Mouse (Mus musculus): ENCODE results near the gene Lgals1.
"Not testable (repeated sequence)": the region's sequence is repeated elsewhere in the genome, so short reads cannot be mapped to it uniquely, and the experiment has no call there.

Gene Lgals1

GRCm38 (mm10) chr15:78926021-78926919 is at the start of gene Lgals1:
Lgals1 (plus strand) TSS chr15:78926725.
- DNase-seq (ENCODE audit: low read depth) = peak; percentile 83

GRCm38 (mm10) chr15:78876991-78877809 is 49.3 kb upstream of the Lgals1 start, which contains the start of gene Gga1:
Gga1 (plus strand) TSS chr15:78877190.
- peak; percentile 81 for DNase-seq (ENCODE audit: low read depth)

GRCm38 (mm10) chr15:78877810-78878390 is 48.6 kb upstream of the Lgals1 start:
- no peak for DNase-seq (ENCODE audit: low read depth)

- not testable (repeated sequence) for DNase-seq (ENCODE audit: low read depth)
Measured at GRCm38 (mm10) chr15:78878792-78879516, 47.6 kb upstream of the Lgals1 start.

DNA sequence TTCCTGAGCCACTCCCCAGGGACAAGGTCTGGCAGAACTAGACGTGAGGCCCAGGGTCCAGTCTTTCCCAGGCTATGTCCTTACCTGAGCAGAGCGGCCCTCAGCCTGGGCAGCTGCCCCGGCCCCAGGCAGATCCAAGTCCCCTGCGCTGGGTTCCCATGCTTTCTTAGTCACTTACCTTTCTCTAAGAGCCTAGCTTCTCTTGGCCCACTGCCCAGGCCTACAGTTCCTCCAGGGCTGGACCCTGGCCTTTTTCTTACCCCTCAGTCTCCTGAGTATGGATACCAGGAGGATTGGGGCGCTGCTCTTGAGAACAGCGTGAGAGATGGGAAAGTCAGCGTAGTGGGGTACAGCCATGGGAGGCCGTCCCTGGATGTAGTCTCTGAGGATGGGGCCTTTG is 46.1 kb upstream of the Lgals1 start:
- DNase-seq (ENCODE audit: low read depth) = no peak

DNA sequence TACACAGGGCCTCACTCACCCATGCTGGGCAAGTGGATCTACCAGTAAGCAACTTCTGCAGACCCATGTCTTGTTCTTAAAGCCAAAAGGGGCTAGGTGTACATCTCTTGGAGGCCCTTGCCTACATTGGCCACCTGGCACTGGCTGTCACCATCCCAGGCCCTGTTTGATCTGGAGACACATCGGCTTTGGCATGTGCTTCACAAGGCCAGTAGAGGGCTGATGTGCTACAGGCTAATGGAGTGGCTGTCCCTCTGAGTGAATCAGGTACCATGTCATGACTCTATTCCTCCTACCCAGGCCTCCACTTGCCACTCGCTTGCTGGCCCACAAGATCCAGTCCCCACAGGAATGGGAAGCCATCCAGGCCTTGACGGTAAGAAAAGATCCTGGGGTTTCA is 44.7 kb upstream of the Lgals1 start:
- no peak for DNase-seq (ENCODE audit: low read depth)

DNA sequence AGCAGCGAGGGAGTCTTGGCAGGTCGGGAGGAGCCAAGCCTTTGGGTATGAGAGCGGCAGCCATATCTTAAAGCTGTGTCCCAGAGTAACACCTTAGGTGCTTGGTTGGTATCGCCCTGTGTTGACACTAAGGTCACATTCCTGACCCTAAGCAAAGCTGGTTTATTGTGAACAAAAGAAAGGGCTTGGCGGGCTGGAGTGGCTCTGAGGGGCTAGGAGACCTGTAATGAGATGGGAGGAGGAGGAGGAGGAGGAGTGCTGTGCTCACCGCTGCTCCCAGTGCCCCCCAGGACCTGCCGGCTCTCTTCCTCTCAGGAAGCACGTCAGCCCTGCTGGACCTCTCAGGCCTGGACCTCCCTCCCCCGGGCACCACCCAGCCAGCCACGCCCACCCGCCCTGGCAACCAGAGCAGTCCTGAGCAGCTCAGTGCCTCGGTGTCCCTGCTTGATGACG is 37.1 kb upstream of the Lgals1 start:
- DNase-seq (ENCODE audit: low read depth) = no peak

- DNase-seq (ENCODE audit: low read depth) = no peak
Measured at GRCm38 (mm10) chr15:78892440-78892839, 34.1 kb upstream of the Lgals1 start.

DNA sequence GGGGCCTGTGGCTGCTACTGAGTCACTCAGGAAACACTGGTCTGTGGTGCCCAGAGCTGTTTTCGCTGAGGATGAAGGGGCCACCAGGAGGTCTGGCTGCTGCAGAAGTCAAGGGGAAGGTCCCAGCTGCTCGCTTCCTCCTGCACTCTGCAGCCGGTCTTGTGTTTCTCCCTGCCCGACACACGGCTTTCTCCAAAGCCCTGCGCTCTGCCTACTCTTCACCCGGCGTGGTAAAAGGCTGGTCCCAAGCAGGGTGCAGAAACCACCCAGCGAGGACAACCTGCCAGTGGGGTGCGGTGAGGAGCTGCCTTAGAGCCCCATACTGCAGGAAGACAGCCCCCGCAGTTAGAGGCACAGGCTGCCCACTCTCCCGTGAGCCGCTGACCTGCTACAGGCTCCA is 31.8 kb upstream of the Lgals1 start:
- DNase-seq (ENCODE audit: low read depth) = no peak

DNA sequence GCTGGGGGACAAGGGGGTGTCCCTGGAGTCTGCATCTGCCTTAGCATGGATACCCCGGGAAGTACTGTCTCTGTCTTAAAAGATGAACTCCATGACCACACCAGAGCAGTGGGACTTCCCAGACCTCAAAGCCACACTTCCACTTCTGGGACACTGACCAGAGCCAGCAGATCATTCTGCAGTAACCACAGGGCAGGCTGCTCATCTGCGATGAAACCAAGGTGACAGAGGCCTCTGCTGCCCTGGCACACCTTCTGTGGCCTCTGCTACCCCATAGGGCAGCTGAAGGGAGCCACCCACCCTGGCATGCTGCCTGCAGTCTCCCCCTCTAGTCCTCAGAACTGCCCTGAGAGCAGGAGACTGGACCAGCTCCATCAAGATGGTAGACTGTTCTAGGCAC is 30.8 kb upstream of the Lgals1 start:
- DNase-seq (ENCODE audit: low read depth) = no peak

DNA sequence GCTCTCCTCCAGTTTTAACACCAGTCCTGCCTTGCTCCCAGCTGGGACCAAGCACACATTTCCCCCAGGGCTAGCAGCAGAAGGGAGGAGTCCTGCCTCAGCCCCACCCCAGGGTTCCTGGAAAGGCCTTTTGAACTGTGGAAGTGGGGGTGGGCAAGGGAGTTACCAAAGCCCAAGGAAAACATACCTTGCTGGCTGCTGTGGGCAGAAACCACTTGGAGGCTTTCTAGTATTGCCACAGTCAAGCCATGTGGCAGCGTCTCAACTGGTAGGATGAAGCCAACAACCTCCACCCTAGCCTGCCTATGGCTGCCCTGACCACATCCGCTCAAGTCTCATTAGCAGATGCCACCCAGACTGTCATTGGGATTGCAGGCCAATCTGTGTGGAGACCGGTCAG is 30.4 kb upstream of the Lgals1 start:
- DNase-seq (ENCODE audit: low read depth) = no peak

- DNase-seq (ENCODE audit: low read depth) = no peak
Measured at GRCm38 (mm10) chr15:78897488-78897887, 29.0 kb upstream of the Lgals1 start.

DNA sequence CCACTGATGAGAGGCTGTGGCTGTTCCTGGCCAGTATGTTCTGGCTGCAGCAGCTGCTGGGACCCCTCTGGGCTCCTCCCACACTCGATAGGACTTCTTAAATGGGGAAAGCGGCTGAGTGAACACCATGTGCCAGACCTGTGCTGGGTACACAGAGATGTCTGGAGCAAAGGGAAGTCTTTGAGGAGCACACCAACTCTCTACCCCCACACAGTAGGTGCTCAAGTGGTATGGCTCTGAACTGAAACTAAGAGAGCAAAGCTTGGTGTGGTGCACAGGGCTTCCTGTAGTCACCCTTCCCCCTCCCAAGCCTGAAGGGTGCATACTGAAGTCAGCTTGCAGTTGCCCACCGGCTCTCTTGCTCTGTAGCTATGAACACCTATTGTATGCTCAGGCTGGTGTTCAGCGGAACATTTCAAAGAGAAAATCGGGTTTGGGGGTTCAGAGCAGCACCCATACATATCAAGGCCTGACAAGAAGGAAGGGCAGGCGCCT is 28.0 kb upstream of the Lgals1 start:
- DNase-seq (ENCODE audit: low read depth) = no peak

- DNase-seq (ENCODE audit: low read depth) = no peak
Measured at GRCm38 (mm10) chr15:78899409-78899739, 27.2 kb upstream of the Lgals1 start, which contains the start of gene Gm49510. Gm49510 (plus strand) TSS chr15:78899667.

- no peak for DNase-seq (ENCODE audit: low read depth)
Measured at GRCm38 (mm10) chr15:78899740-78900584, 26.6 kb upstream of the Lgals1 start, which contains the start of gene Sh3bp1. Sh3bp1 (plus strand) TSS chr15:78899768.

DNA sequence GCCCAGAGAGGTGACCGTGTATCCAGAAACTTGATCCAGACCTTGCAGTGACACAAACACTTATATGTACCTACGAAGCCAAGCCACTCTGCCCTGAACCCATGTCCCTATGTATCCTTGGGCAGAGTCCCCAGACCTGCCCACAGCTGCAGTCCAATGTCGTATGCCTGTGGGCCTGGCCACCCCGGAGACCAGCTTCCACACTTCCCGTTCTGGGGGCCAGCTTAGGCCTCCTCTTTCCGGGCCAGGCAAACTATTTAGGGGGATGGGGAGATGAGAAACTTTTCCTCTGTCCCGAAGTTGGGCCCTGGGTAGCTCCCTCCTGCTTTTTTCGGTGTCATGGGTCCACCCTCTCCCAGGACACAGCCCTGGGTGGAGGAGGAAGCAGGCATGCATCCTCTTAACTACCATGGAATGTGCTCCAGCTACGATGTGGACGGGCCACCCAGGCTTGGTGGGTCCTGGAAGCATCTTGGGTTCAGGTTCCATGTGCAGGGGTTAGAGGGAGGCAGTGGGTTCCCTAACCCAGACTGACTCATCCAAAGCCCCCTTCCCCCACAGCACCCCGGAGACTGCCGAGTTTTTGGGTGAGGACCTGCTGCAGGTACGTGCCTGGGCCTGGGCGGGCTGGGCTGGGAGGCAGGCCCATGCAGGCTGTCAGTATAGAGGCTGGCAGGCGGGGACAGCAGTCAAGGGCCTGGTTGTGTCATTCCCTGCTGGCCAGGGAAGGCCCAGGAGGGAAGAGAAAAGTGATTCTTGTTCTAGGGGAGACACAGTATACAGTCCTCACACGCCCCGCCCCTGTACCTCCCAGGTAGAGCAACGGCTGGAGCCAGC is 25.7 kb upstream of the Lgals1 start:
- no peak for DNase-seq (ENCODE audit: low read depth)

- no peak for DNase-seq (ENCODE audit: low read depth)
Measured at GRCm38 (mm10) chr15:78901422-78901789, 25.1 kb upstream of the Lgals1 start.

DNA sequence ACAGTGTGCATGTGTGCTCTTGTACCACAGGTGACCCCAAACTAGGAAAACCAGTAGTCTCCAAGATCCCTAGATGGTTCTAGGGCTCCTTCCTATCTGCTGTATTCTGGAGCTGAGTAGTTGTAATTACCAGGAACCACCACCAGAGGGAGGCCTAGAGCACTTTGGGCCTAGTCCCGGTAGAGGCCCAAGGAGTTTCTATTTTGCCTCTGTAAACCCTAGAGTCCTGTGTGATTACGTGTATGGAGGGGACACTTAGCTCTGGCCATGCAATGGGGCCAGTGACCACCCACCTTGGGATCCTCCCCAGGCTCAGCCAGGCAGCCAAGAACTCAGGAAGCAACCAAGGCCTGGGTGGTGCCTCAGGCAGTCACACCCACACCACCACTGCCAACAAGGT is 23.3 kb upstream of the Lgals1 start:
- DNase-seq (ENCODE audit: low read depth) = no peak

DNA sequence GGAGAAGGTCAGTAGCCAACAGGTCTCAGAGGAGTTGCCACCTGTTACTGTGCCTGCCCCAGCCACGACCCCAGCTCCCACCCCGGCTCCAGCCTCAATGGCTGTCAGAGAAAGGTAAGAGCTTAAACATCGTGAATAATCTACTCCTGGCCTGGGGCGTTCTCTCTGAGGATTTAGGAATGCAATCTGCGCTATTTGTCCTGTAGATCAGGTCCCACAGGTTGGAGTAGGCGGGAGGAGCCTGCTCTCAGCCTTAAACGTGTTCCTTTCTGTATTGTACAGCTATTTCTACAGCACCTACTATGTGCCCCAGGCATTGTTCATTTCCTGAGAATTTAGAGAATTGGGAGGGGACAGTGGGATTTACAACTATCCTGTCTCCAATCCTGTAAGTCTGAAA is 18.1 kb upstream of the Lgals1 start:
- DNase-seq (ENCODE audit: low read depth) = no peak

GRCm38 (mm10) chr15:78908982-78909381 is 17.5 kb upstream of the Lgals1 start:
- no peak for DNase-seq (ENCODE audit: low read depth)
